Mouse (Mus musculus) erythroblast, embryonic 14.5 days (primary cell): ENCODE measurements around the gene Zxdc.

Source experiments
- GATA1 ChIP-seq: IDR thresholded peaks from 2 replicates; pipeline ENCODE4 v1.6.1; 2012; ENCODE audit warnings: low read length, inconsistent platforms, mixed read lengths
- TAL1 ChIP-seq: IDR thresholded peaks from 3 replicates; pipeline ENCODE4 v1.6.1; 2012; ENCODE audit warnings: low read length, inconsistent platforms, mixed read lengths

DNA sequence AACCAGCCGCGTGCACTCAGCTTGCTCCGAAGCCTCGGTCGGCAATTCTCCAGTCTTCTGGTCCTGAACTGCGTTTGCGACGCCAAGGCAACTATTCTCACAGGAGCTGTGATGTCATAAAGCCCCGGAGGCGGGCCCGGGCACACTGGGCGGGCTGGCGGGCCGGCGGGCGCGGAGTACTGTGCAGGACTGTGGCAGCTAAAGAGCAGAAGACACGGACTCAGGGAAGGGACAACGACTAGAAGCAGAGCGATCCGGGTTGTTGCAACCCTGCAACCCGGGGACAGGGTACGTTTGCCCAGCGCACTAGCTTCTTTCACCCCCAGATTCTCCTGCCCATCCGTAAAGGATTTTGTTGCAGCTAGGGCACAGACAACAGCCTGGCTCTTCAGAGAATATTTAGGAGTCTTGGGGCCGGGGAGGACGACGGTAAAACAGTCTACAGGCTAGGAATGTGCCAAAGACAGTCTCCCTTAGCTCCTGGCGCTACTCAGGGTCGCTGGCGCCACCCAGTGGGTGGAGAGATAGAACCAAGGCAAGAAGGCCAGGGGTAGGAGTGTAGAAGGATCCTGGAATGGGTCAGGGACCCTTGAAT lies 59.2 kb downstream of the Zxdc start, which contains the start of gene Cfap100:
- TF ChIP-seq GATA1 (no peak), TAL1 (no peak)
